Mouse (Mus musculus) inflammation-experienced regulatory T-cells, adult 16 weeks (primary cell): ENCODE results near the gene Olfr480. TPM values are rescaled to one million over a fixed set of nuclear protein-coding genes. Genes with fewer than 3 reads are reported as not detected.

ENCODE experiments used
- polyA plus RNA-seq: library from polyadenylated mRNA; unstranded; fragments of 100-300 nt; shearing (Covaris generic); gene quantifications from one replicate; pipeline ENCODE4 v1.2.1, GENCODE M21; 2017

Gene Olfr480
- polyA plus RNA-seq: not detected

GRCm38 (mm10) chr7:108067246-108067645 is at the start of gene Olfr480:
Gene Olfr480 (minus strand): TSS chr7:108067346.

GRCm38 (mm10) chr7:108100549-108100948 is 33.4 kb upstream of the Olfr480 start, which contains the start of gene Olfr483:
Gene Olfr483 (plus strand): TSS chr7:108100849.

GRCm38 (mm10) chr7:108097486-108097885 is 30.3 kb upstream of the Olfr480 start, which contains the start of gene Olfr482:
Gene Olfr482 (minus strand): TSS chr7:108097586.

GRCm38 (mm10) chr7:108079555-108079954 is 12.4 kb upstream of the Olfr480 start, which contains the start of gene Olfr481:
Gene Olfr481 (plus strand): TSS chr7:108079855.

GRCm38 (mm10) chr7:108050393-108050792 is 16.8 kb downstream of the Olfr480 start, which contains the start of gene Olfr479:
Gene Olfr479 (plus strand): TSS chr7:108050693.

GRCm38 (mm10) chr7:108033889-108034288 is 33.3 kb downstream of the Olfr480 start, which contains the start of gene Olfr478:
Gene Olfr478 (minus strand): TSS chr7:108033989.

Other genes with a start within 250 kb of the Olfr480 start
- not detected for gene Olfr469, start 241.8 kb downstream of the Olfr480 start, polyA plus RNA-seq
- not detected for gene Olfr470, start 219.9 kb downstream of the Olfr480 start, polyA plus RNA-seq
- gene Olfr472, start 169.4 kb downstream of the Olfr480 start, polyA plus RNA-seq: 0.07 TPM
- gene Olfr473, start 136.9 kb downstream of the Olfr480 start, polyA plus RNA-seq: not detected
- not detected for gene Olfr474, start 112.7 kb downstream of the Olfr480 start, polyA plus RNA-seq
- gene Olfr476, start 102.5 kb downstream of the Olfr480 start, polyA plus RNA-seq: not detected
- not detected for gene Olfr477, start 80.7 kb downstream of the Olfr480 start, polyA plus RNA-seq
- not detected for gene Olfr478, start 33.4 kb downstream of the Olfr480 start, polyA plus RNA-seq
- not detected for gene Olfr479, start 16.7 kb downstream of the Olfr480 start, polyA plus RNA-seq
- gene Olfr481, start 12.5 kb upstream of the Olfr480 start, polyA plus RNA-seq: not detected
- gene Olfr482, start 30.2 kb upstream of the Olfr480 start, polyA plus RNA-seq: 0.16 TPM
- not detected for gene Olfr483, start 33.5 kb upstream of the Olfr480 start, polyA plus RNA-seq
- not detected for gene Olfr484, start 60.1 kb upstream of the Olfr480 start, polyA plus RNA-seq
- gene Olfr485, start 92.5 kb upstream of the Olfr480 start, polyA plus RNA-seq: not detected
- not detected for gene Olfr486, start 105.4 kb upstream of the Olfr480 start, polyA plus RNA-seq
- gene Olfr487, start 147.3 kb upstream of the Olfr480 start, polyA plus RNA-seq: not detected
- gene Olfr488, start 191.0 kb upstream of the Olfr480 start, polyA plus RNA-seq: not detected
- gene Olfr490, start 221.6 kb upstream of the Olfr480 start, polyA plus RNA-seq: not detected
- not detected for gene Olfr491, start 246.1 kb upstream of the Olfr480 start, polyA plus RNA-seq